Mouse (Mus musculus) stomach, embryonic 15.5 days (tissue): ENCODE results near the gene Pde4a. TPM values are rescaled to one million over a fixed set of nuclear protein-coding genes. Genes with fewer than 3 reads are reported as not detected.

Experiments used
- ATAC-seq: fragments of 200-750 bp; cut with Nextera tagmentation; 2 replicates; pipeline ENCODE4 v1.8.0; 2017; ENCODE audit warnings: low read depth, moderate number of reproducible peaks, moderate TSS enrichment; ENCODE audit not compliant: insufficient read depth, low FRiP score
- H3K27ac ChIP-seq: fragments of 300-500 bp; sonication (generic); 2 replicates; pipeline ENCODE4 v1.5.1; 2015; ENCODE audit warnings: mild to moderate bottlenecking, inconsistent platforms
- H3K27me3 ChIP-seq: fragments of 300-500 bp; sonication (generic); replicated peaks from 2 replicates; pipeline ENCODE4 v1.6.1; 2015; ENCODE audit warnings: inconsistent platforms
- H3K36me3 ChIP-seq: fragments of 300-500 bp; sonication (generic); 2 replicates; pipeline ENCODE4 v1.6.1; 2015; ENCODE audit warnings: inconsistent platforms
- H3K4me1 ChIP-seq: fragments of 300-500 bp; sonication (generic); 2 replicates; pipeline ENCODE4 v1.6.1; 2015; ENCODE audit warnings: inconsistent platforms
- H3K4me2 ChIP-seq: fragments of 300-500 bp; sonication (generic); 2 replicates; pipeline ENCODE4 v1.6.1; 2015; ENCODE audit warnings: mild to moderate bottlenecking, inconsistent platforms
- H3K4me3 ChIP-seq: fragments of 300-500 bp; sonication (generic); replicated peaks from 2 replicates; pipeline ENCODE4 v1.5.1; 2015; ENCODE audit warnings: inconsistent platforms
- H3K9ac ChIP-seq: fragments of 300-500 bp; sonication (generic); 2 replicates; pipeline ENCODE4 v1.6.1; 2015; ENCODE audit warnings: inconsistent platforms
- H3K9me3 ChIP-seq: fragments of 300-500 bp; sonication (generic); 2 replicates; pipeline ENCODE4 v1.6.1; 2016; ENCODE audit warnings: inconsistent platforms
- WGBS: fragments of 180-500 bp; shearing (Covaris S2); methylation state at CpG from one replicate; pipeline ENCODE4 v1.1.7; 2015; 5-methylcytosine and 5-hydroxymethylcytosine counted together
- polyA plus RNA-seq: library from polyadenylated mRNA; unstranded; fragments of >200 nt; fragmentation: Nextera tagmentation; extraction: Ambion mirVana; gene quantifications from 2 replicates; pipeline ENCODE4 v1.2.1, GENCODE M21; 2015

The Pde4a gene
- polyA plus RNA-seq, 1 experiment from 2014 or later = 5.9 TPM

DNA sequence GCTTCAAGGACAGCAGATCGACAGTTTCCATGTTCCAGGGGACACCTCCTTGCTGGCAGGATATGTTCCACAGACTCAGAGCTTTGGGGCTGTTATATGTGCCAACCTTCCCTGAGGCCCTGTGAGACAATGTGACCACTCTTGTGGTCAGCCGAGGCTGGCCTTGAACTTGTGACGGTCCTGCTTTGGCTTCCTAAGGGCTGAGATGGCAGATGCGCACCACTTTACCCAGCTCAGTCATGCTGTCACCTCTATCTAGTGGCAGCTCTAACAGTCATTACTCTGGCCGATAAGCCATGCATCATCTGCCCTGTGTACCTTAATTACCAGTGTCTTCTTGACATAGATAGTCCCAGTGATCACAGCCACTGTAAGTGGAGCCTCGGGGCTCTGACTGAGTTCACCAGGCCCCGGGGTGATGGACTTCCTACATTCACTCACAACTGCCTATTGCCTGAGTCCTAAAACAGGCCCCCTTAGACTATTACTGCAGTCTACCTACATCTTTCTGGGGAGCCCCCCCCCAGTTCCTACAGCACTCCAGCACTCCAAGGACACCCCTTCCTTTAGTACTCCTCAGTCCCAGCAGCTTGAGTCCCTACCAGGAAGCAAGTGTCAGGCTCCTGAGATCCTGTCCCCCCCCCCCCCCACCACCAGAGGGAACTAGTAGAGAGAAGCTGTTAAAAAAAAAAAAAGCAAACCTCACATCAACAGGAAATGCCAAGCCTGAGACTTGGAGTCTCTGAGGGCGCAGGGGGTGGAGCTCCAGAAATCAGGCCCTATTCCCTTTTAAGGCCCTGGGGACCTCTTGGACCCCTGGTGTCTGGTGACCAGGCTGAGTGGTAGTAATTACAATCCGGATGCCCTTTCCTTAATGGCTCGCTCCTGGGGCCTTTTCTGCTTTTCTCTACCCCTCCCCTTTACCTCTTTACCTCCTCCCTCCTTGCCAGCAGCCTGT is 1.9 kb downstream of the Pde4a start:
- WGBS = 60% methylated on average over 10 of the region's 10 CpGs
- H3K27ac ChIP-seq = peak overlapping the region; percentile 81
- H3K27me3 ChIP-seq = peaks cover 47% of the 10 kb centered on the region
- H3K4me2 ChIP-seq = peak overlapping the region; percentile 95
- peak overlapping the region; percentile 20 for H3K4me3 ChIP-seq
- no peak overlapping the region for H3K9ac ChIP-seq
- H3K9me3 ChIP-seq = no peaks in the 10 kb centered on the region
- peaks cover 34% of the 10 kb centered on the region for H3K4me1 ChIP-seq
- no peak for ATAC-seq
- no peaks in the 10 kb centered on the region for H3K36me3 ChIP-seq

DNA sequence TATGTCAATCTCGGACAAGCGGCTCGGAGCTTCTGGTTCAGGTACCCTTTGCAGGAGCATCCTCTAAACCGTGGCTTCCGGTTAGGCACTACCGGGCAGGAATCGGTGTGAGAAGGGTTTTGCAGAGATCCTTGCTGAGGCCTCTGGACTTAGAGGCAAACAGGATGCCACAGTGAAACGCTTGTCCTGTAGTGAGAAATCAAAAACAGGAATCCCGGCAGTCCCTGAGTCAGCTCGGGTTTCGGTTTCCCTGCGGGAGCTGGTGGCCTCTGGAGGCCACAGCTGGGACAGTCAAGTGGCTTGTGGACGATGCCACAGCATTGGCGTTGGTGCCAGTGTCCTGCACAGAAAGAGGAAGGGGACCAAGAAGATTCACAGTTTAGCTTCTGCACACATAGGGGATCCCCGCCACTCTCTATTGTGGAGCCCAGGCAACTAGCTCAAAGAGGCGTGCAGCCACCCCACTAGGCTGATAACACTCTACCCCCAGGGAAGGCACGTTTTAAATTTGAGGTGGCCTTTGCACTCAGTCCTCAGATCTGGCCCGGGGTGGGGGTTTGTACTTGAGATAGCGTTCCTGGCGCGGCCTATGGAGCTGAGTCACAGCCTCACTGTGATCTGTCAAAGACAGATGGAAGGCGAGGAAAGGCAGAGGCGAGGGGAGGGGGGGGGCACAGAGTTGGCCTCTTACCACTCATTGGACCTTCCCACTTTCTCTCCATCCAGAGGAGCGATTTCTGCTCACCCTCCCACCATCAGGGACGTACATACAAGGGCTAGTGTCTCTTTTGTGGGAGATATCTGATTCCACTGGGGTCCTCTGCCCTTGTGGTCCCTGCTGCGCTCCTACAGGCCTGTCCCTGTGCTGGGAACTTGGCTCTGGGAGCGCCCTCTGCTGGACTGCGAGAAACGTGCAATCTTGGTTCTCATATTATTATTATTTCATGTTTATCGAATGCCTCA is 2.9 kb downstream of the Pde4a start:
- H3K27ac ChIP-seq = peak overlapping the region; percentile 81
- H3K4me1 ChIP-seq = peaks cover 34% of the 10 kb centered on the region
- WGBS = 12% methylated on average over 30 of the region's 30 CpGs
- H3K9ac ChIP-seq = 0 out of 2 replicates have a peak overlapping the region, but pooled peaks have one; percentile 12
- peak; percentile 64 for ATAC-seq
- no peaks in the 10 kb centered on the region for H3K9me3 ChIP-seq
- no peaks in the 10 kb centered on the region for H3K36me3 ChIP-seq
- H3K4me2 ChIP-seq = peak overlapping the region; percentile 44
- H3K27me3 ChIP-seq = peaks cover 40% of the 10 kb centered on the region
- peak overlapping the region; percentile 20 for H3K4me3 ChIP-seq

DNA sequence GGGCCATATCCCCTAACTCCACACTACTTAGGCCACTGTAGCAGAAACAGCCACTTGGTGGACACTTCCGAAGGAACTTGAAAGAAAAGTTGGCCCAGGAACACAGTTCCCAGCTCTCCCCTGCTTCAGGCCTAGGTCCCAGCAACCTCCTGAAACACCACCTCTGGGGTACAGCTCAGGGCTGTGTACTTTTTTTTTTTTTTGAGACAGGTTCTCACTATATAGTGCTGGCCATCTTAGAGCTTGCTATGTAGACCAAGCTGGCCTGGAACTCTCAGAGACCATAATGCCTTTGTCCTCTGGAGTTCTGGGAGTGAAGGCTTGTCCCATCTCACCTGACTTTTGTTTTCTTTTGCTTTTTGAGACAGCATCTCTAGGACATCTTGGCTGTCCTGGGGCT is 3.6 kb downstream of the Pde4a start:
- H3K4me1 ChIP-seq = peaks cover 32% of the 10 kb centered on the region
- 48% methylated on average over 1 of the region's 1 CpGs for WGBS

DNA sequence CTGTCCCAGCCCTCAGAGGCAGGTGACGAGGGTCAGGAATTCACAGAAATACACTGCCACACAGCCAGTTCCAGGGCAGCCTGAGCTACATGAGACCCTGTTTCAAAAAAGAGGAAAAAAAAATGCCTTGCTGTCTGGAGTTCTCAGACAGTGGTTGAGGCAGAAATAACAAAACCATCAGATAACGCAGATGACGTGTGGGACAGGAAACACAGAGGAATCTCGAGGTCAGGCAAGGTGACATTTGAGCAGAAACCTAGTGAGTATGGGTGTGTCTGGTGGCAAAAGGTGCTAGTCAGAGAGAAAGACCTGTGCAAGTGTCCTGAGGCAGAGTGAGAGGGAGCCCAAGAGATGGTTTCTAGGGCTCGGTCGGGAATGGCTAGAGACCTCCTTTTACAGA is 6.8 kb downstream of the Pde4a start:
- no peak for ATAC-seq
- 61% methylated on average over 6 of the region's 6 CpGs for WGBS
- no peak overlapping the region for H3K4me3 ChIP-seq

More for the DNA sequence above, 3.6 kb downstream of the Pde4a start:
- Histone ChIP-seq H3K4me3 (no peak overlapping the region), H3K36me3 (no peaks in the 10 kb centered on the region), H3K27ac (no peak overlapping the region), H3K9me3 (no peaks in the 10 kb centered on the region), H3K27me3 (peaks cover 33% of the 10 kb centered on the region), H3K4me2 (no peak overlapping the region), H3K9ac (no peak overlapping the region)
- ATAC-seq = no peak

DNA sequence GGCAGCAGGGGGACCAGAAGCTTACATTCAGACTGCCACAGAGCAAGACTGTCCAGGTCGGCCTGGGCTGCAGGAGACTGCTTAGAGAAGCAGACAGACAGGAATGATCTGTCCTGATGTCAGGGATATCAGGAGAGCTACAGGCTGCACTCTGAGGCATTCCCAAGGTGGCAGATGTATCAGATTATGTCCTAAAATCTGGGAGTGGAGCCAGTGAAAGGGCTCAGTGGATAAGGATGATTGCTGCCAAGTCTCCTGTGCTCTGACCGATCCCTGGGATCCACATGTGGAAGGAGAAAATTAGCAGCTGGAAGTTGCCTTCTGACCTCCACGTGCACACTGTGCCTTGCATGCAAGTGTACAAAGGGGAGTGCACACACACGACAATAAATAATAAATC is 14.9 kb downstream of the Pde4a start:
- H3K9ac ChIP-seq = no peak overlapping the region
- no peak overlapping the region for H3K4me2 ChIP-seq
- H3K4me3 ChIP-seq = no peak overlapping the region
- no peaks in the 10 kb centered on the region for H3K27me3 ChIP-seq
- H3K27ac ChIP-seq = no peak overlapping the region
- peaks cover 27% of the 10 kb centered on the region for H3K4me1 ChIP-seq
- H3K9me3 ChIP-seq = no peaks in the 10 kb centered on the region
- ATAC-seq = no peak
- no peaks in the 10 kb centered on the region for H3K36me3 ChIP-seq
- WGBS = 58% methylated on average over 4 of the region's 4 CpGs

More for the DNA sequence above, 6.8 kb downstream of the Pde4a start:
- peaks cover 14% of the 10 kb centered on the region for H3K4me1 ChIP-seq
- H3K36me3 ChIP-seq = no peaks in the 10 kb centered on the region
- H3K9me3 ChIP-seq = no peaks in the 10 kb centered on the region
- no peak overlapping the region for H3K27ac ChIP-seq
- H3K4me2 ChIP-seq = no peak overlapping the region
- H3K9ac ChIP-seq = no peak overlapping the region
- H3K27me3 ChIP-seq = 0 out of 2 replicates have a peak, but pooled peaks cover under 1% of the 10 kb centered on the region

DNA sequence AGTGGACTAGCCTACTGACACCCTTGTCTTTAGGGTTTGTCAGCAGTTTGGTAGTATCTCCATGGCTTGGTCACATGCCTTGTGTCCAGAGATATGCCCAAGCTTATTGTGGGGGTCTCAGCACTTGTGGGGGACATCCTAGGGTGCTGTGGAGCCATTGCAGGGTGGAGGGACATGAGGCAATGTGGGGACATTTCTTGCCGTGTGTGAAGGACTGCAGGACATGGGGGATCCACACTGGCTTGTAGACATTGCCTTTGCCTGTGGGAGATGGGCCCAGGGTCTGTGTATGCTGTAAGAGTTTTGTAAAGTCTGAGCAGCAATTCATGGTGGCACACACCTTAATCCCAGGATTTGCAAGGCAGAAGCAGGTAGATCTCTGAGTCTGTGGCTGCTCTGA is 15.3 kb downstream of the Pde4a start:
- Histone ChIP-seq H3K36me3 (no peaks in the 10 kb centered on the region), H3K9ac (no peak overlapping the region), H3K27me3 (no peaks in the 10 kb centered on the region), H3K4me1 (peaks cover 27% of the 10 kb centered on the region), H3K9me3 (no peaks in the 10 kb centered on the region), H3K4me2 (no peak overlapping the region), H3K4me3 (no peak overlapping the region), H3K27ac (no peak overlapping the region)
- 71% methylated on average over 1 of the region's 1 CpGs for WGBS
- ATAC-seq = no peak

DNA sequence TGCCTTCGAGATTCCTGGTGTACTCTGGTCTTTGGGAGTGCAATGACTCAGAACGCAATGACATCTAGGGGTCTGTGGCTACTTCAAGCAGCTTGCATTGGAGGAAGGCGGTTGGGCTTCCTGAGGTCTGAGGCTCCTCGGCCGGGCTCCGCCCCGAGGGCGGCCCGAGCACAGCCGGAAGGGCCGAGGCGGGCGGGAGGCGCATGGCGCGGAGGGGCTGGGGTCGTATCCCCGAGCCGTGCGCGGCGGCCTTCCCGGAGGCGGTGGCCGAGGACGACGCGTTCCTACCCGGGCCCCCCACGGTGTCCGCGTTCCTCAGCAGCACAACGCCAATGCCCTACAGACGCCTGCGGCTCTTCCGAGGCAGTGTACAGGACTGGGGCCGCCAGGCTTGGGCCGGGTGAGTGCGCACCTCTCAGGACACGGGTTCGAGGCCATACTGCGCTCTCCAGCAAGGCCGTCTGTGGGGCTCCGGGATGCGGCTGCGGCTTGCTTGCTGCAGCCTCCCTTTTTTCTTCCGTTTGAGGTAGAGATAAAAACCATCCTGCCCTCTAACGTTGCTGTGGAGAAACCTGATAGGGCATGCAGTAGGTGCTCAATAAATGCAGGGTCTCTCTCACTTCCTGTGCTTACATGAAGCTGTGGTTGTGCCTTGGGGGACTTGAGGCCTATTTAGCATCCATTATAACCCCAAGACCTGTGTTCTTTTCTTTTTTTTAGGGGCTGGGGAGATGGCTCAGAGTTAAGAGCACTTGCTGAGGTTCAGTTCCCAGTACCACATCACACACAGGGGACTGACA is 16.1 kb downstream of the Pde4a start:
- Histone ChIP-seq H3K9ac (peak overlapping the region; percentile 42; the same call in 1 of the 2 replicates), H3K27ac (no peak overlapping the region), H3K4me3 (peak overlapping the region; percentile 48), H3K36me3 (no peaks in the 10 kb centered on the region), H3K27me3 (no peaks in the 10 kb centered on the region), H3K9me3 (no peaks in the 10 kb centered on the region), H3K4me1 (peaks cover 27% of the 10 kb centered on the region), H3K4me2 (peak overlapping the region; percentile 72)
- peak; percentile 48; the same call in 1 of the 2 replicates for ATAC-seq
- WGBS = 7% methylated on average over 47 of the region's 48 CpGs

DNA sequence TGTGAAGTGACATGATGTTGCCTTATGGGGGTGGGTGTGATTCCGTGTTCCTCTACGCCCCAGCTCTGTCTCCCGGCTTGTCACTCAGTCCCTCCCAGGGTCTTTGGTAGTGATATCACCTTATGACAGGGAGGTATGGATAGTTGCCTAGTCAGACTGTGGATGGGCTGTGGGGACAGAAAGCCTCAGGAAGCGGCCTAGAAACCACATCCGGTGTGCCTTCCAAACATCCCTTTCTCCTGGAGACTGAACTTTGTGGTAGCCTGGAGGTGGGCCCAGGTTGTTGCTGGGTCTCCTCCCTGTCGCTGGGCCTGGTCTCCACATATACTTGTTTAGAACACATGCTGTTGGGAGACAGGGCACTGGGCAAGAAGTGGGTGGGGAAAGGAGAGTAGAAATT is 17.9 kb downstream of the Pde4a start:
- Histone ChIP-seq H3K9ac (no peak overlapping the region), H3K4me2 (peak overlapping the region; percentile 66; the same call in 1 of the 2 replicates), H3K4me1 (peaks cover 27% of the 10 kb centered on the region), H3K36me3 (no peaks in the 10 kb centered on the region), H3K27me3 (no peaks in the 10 kb centered on the region), H3K27ac (no peak overlapping the region), H3K9me3 (no peaks in the 10 kb centered on the region), H3K4me3 (no peak overlapping the region)
- ATAC-seq = no peak
- 83% methylated on average over 6 of the region's 6 CpGs for WGBS

DNA sequence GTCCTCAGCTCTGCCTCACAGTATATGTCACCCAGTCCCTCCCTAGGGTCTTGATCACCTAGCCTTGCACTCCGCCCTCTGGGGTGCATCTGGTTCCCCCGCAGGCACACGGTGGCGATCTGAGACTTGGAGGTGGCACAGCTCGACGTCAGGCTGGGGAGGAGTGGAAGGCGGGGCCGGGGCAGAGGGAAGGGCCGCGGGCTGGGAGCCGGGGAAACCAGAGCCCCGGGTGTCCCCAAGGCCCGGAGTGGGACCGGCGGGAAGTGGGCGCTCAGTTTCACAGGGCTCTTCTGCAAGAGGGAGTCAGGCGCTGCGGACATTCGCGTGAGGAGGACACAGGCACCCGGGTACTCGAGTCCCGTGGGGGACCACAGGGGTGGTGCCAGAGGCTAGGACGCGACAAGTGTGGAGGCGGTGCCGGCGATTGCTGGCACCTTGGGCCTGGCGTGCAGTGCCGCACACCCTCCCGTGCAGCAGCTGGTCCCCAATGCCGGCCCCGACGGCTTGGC is 18.4 kb downstream of the Pde4a start:
- Histone ChIP-seq H3K9ac (no peak overlapping the region), H3K9me3 (no peaks in the 10 kb centered on the region), H3K27me3 (no peaks in the 10 kb centered on the region), H3K27ac (no peak overlapping the region), H3K4me1 (peaks cover 27% of the 10 kb centered on the region), H3K36me3 (no peaks in the 10 kb centered on the region), H3K4me2 (peak overlapping the region; percentile 66), H3K4me3 (peak overlapping the region; percentile 41)
- ATAC-seq = peak; percentile 54; the same call in 1 of the 2 replicates
- WGBS = 12% methylated on average over 30 of the region's 34 CpGs

DNA sequence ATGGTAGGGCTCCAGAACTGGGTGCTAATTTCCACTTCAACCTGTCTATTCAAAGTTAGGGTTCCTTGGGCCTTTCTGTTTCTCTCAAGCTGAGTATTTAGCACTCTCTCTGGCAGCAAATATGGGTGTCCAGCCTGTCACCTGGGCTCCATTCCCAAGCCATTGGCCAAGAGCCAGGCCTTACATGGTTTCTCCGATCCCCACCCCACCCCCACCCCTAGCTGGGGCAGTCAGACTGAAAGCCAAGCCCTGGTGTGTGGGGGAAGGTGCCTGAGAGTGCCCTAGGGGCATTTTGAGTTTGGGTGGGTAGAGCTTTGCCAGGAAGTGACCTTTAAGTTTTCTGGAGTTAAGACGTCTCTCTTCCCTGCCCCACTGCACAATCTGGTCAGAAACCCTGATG is 19.2 kb downstream of the Pde4a start:
- H3K4me1 ChIP-seq = peaks cover 27% of the 10 kb centered on the region
- no peaks in the 10 kb centered on the region for H3K36me3 ChIP-seq
- no peak overlapping the region for H3K9ac ChIP-seq
- WGBS = 18% methylated on average over 2 of the region's 2 CpGs
- peak overlapping the region; percentile 66 for H3K4me2 ChIP-seq
- no peak overlapping the region for H3K4me3 ChIP-seq
- ATAC-seq = no peak
- H3K9me3 ChIP-seq = no peaks in the 10 kb centered on the region
- H3K27me3 ChIP-seq = no peaks in the 10 kb centered on the region
- no peak overlapping the region for H3K27ac ChIP-seq

DNA sequence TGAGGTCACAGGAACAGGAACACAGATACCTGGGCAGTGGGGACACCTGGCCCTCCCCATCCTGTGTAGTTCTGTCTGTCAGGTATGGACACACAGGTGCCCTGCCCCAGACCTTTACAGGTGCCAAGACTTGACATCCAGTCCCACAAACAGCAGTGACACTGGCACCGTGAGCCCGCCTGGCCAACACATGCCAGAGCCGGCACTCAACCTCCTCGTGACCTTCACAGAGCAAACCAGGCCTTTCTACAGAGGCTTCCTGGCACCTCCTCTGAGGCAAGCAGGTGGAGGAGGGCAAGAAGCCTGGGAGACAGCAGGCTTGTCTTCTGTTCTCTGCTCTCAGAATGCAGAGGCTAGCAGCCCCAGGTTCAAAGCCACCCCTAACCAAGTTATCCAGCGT is 19.9 kb downstream of the Pde4a start:
- H3K27ac ChIP-seq = no peak overlapping the region
- no peak overlapping the region for H3K9ac ChIP-seq
- no peak for ATAC-seq
- H3K9me3 ChIP-seq = no peaks in the 10 kb centered on the region
- H3K27me3 ChIP-seq = no peaks in the 10 kb centered on the region
- H3K4me2 ChIP-seq = no peak overlapping the region
- peaks cover 26% of the 10 kb centered on the region for H3K4me1 ChIP-seq
- 86% methylated on average over 5 of the region's 5 CpGs for WGBS
- no peaks in the 10 kb centered on the region for H3K36me3 ChIP-seq
- H3K4me3 ChIP-seq = no peak overlapping the region
